7 mouse cellular contexts compared by ENCODE assay signal in genomic region chr5:122158557-122159515, GRCm38 (mm10). TPM values are rescaled to one million over a fixed set of nuclear protein-coding genes. Genes with fewer than 3 reads are reported as not detected.
DNase-seq lines count a peak whose midpoint lies in the region; ATAC-seq and TF ChIP-seq lines count a peak whose summit lies in the region.

No protein-coding gene starts in this region.

- peaks cover 3% of the 10 kb centered on the region; the same call in 1 of the 2 replicates for H3K4me1 ChIP-seq in embryonic facial prominence, embryonic 11.5 days (ENCODE audit: control insufficient read depth, insufficient read depth, low read length)
- peaks cover 28% of the 10 kb centered on the region; the same call in 1 of the 2 replicates for H3K4me1 ChIP-seq in lung, embryonic 14.5 days (ENCODE audit: insufficient read depth)

- no peak for TF ChIP-seq CTCF in lung, embryonic 14.5 days (IDR thresholded peaks at IDR 0.05; ENCODE audit: low read depth)

- no peaks in the 10 kb centered on the region for H3K9me3 ChIP-seq in embryonic facial prominence, embryonic 11.5 days (replicated peaks; ENCODE audit: control insufficient read depth, low read length)
- no peaks in the 10 kb centered on the region for H3K9me3 ChIP-seq in lung, embryonic 14.5 days (ENCODE audit: low read depth, low read length)

- peak; percentile 6; the same call in 1 of the 2 replicates for ATAC-seq in embryonic facial prominence, embryonic 11.5 days (replicated peaks; ENCODE audit: insufficient number of reproducible peaks, low FRiP score, low TSS enrichment, low read depth)
- no peak for ATAC-seq in lung, embryonic 14.5 days (ENCODE audit: insufficient read depth)

- peak overlapping the region; percentile 96 for H3K9ac ChIP-seq in embryonic facial prominence, embryonic 11.5 days (replicated peaks; ENCODE audit: low read length)
- peak overlapping the region; percentile 98 for H3K9ac ChIP-seq in lung, embryonic 14.5 days

- H3K27me3 ChIP-seq in embryonic facial prominence, embryonic 11.5 days (ENCODE audit: control insufficient read depth, insufficient read depth, low read length), result no peaks in the 10 kb centered on the region
- no peaks in the 10 kb centered on the region for H3K27me3 ChIP-seq in lung, embryonic 14.5 days (ENCODE audit: insufficient read depth, low read length)

- 3% methylated on average over 39 of the region's 42 CpGs for WGBS in embryonic facial prominence, embryonic 11.5 days
- WGBS in lung, embryonic 14.5 days, result 2% methylated on average over 41 of the region's 42 CpGs

- H3K27ac ChIP-seq in embryonic facial prominence, embryonic 11.5 days (replicated peaks; ENCODE audit: low read depth, low read length), result peak overlapping the region; percentile 64
- H3K27ac ChIP-seq in lung, embryonic 14.5 days (ENCODE audit: low read depth), result peak overlapping the region; percentile 86

- no peaks in the 10 kb centered on the region; the same call in 1 of the 2 replicates for H3K36me3 ChIP-seq in embryonic facial prominence, embryonic 11.5 days (replicated peaks; ENCODE audit: control insufficient read depth, insufficient read depth, low read depth, low read length)
- H3K36me3 ChIP-seq in lung, embryonic 14.5 days (ENCODE audit: insufficient read depth), result peaks cover 45% of the 10 kb centered on the region

- peak overlapping the region; percentile 96 for H3K4me3 ChIP-seq in embryonic facial prominence, embryonic 11.5 days (ENCODE audit: low read depth, low read length)
- peak overlapping the region; percentile 95 for H3K4me3 ChIP-seq in lung, embryonic 14.5 days (ENCODE audit: low read depth, low read length)

- DNase-seq in spleen, adult 12 weeks (ENCODE audit: low spot score), result peak; percentile 23
- DNase-seq in spleen, postnatal 14 days (ENCODE audit: low spot score in 2 of 2), result no peak
- DNase-seq in embryonic facial prominence, embryonic 11.5 days (ENCODE audit: low spot score), result no peak
- DNase-seq in induced T-regulatory cell, adult 2 months (ENCODE audit: low read depth), result peak; percentile 68
- DNase-seq in lung, embryonic 14.5 days, result peak; percentile 27
- DNase-seq in spleen, postnatal 4 days (ENCODE audit: low spot score in 2 of 2), result peak; percentile 29 to 76
- no peak for DNase-seq in layer of hippocampus, postnatal 25 days (ENCODE audit: extremely low spot score in 1 of 2, low spot score in 1 of 2)

- H3K4me2 ChIP-seq in embryonic facial prominence, embryonic 11.5 days (ENCODE audit: low read depth, low read length), result peak overlapping the region; percentile 42
- peak overlapping the region; percentile 88 for H3K4me2 ChIP-seq in lung, embryonic 14.5 days

RNA-seq across cellular contexts. Expression of gene Ppp1cc, which starts 0.8 kb away (rescaled TPM):
- polyA plus RNA-seq in embryonic facial prominence, embryonic 11.5 days (2014; fragmentation: Nextera tagmentation; extraction: Ambion mirVana), result 307 and 311 TPM in 2 replicates
- 276 and 293 TPM in 2 replicates for polyA plus RNA-seq in lung, embryonic 14.5 days (2014; fragmentation: Nextera tagmentation; extraction: Ambion mirVana)
- 100 to 1,000 TPM; 208 to 211 TPM for total RNA-seq in layer of hippocampus, postnatal 25 days (2021)

RNA-seq across cellular contexts. Expression of gene Ccdc63, which starts 18.2 kb away (rescaled TPM):
- not detected in 2 replicates for polyA plus RNA-seq in embryonic facial prominence, embryonic 11.5 days (2014; fragmentation: Nextera tagmentation; extraction: Ambion mirVana)
- polyA plus RNA-seq in lung, embryonic 14.5 days (2014; fragmentation: Nextera tagmentation; extraction: Ambion mirVana), result 0.33 TPM in 1 of 2 replicates, not detected in the other
- under 1 TPM; 0.74 to 0.94 TPM for total RNA-seq in layer of hippocampus, postnatal 25 days (2021)

RNA-seq across cellular contexts. Expression of gene Hvcn1, which starts 47.8 kb away (rescaled TPM):
- 10.6 and 10.8 TPM in 2 replicates for polyA plus RNA-seq in embryonic facial prominence, embryonic 11.5 days (2014; fragmentation: Nextera tagmentation; extraction: Ambion mirVana)
- polyA plus RNA-seq in lung, embryonic 14.5 days (2014; fragmentation: Nextera tagmentation; extraction: Ambion mirVana), result 6.1 and 8.2 TPM in 2 replicates
- total RNA-seq in layer of hippocampus, postnatal 25 days (2021), result 1 to 10 TPM; 3.2 to 3.6 TPM

RNA-seq across cellular contexts. Expression of gene Myl2, which starts 58.1 kb away (rescaled TPM):
- polyA plus RNA-seq in embryonic facial prominence, embryonic 11.5 days (2014; fragmentation: Nextera tagmentation; extraction: Ambion mirVana), result 14.5 and 37.6 TPM in 2 replicates
- 0.42 and 2.4 TPM in 2 replicates for polyA plus RNA-seq in lung, embryonic 14.5 days (2014; fragmentation: Nextera tagmentation; extraction: Ambion mirVana)
- under 1 TPM in 1 of 2 experiments, not detected in 1; 0.91 TPM for total RNA-seq in layer of hippocampus, postnatal 25 days (2021)

Comparison
In these comparisons a context has a peak if more than half of its experiments do, and no peak if none do; other contexts are left out.
1. DNase-seq: peak in spleen, adult 12 weeks (single experiment), induced T-regulatory cell, adult 2 months (single experiment), lung, embryonic 14.5 days (single experiment) and spleen, postnatal 4 days (2 of 2); none in spleen, postnatal 14 days (0 of 2), embryonic facial prominence, embryonic 11.5 days (single experiment) and layer of hippocampus, postnatal 25 days (0 of 2).